Mouse (Mus musculus): Measurements from ENCODE around the gene Tnnc2.

Tnnc2 gene

DNA sequence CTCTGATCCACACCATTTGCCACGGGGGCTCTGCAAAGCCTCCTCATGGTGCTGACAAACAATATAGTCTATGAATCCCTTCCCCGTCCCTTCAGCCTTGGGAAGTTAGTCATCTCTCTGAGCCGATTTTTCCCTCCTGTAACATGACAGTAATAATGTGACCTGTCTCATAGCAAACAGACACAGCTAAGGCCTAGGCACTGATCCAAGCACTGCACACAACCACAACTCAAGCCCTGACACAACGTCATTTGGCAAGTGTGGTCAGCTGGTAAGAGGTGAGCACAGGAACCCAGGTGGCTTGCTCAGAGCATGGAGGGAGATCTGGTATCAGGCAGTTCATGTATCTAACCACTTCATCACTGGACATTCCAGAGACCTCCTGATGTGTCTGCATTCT lies 16.1 kb upstream of the Tnnc2 start:
- 74% methylated on average over 4 of the region's 4 CpGs for WGBS

DNA sequence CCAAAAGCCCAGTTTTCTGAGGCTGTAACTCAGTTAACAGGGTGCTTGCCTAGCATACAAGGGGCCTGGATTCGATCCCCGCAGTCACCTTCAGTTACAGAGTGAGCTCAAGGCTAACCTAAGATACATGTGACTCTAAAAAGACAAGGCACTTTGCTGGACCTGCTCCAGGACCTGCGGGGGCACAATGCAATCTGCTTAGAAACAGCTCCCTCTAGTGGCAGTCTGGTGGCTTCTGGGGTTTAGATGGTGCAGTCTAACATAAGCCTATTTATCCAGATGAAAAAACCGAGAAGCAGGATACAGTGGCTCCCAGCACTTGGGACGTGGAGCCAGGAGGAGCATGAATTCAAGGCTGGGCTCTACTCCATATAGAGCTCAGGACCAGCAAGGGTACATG lies 14.5 kb upstream of the Tnnc2 start:
- 17% methylated on average over 5 of the region's 5 CpGs for WGBS

DNA sequence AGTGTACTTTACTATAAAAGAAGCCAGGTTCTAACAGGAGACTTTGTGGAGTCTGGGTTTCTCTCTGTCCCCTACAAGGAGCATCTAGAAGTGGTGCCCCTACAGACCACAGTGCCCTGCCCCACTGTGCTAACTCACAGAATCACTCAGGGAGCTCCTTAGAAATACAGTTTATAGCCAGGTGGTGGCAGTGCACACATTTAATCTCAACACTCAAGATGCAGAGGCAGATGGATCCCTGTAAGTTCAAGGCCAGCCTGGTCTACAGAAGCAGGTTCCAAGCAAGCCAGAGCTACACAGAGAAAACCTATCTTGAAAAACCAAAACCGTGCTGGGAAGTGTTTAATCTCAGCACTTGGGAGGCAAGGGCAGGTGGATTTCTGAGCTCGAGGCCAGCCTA lies 14.0 kb upstream of the Tnnc2 start:
- 90% methylated on average over 2 of the region's 2 CpGs for WGBS

DNA sequence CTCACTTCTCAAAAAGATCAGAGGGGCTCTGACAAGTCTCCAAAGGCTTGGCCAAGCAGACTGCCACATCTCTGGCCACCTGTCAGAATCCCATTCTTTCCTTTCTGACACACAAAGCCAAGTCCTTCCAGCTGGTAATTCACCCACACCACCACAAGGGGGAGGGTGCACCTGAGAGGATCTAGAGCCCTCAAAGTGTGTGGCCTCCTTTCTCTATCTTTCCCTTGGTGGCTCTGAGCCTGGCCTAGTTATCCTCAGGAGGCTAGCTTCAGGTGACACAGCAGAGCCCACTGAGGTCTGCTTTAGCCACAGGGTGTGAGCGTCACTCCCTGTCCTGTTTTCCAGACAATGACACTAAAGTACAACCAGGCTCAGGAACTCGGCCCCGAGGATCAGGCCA lies 13.5 kb upstream of the Tnnc2 start:
- WGBS, result 74% methylated on average over 3 of the region's 3 CpGs

DNA sequence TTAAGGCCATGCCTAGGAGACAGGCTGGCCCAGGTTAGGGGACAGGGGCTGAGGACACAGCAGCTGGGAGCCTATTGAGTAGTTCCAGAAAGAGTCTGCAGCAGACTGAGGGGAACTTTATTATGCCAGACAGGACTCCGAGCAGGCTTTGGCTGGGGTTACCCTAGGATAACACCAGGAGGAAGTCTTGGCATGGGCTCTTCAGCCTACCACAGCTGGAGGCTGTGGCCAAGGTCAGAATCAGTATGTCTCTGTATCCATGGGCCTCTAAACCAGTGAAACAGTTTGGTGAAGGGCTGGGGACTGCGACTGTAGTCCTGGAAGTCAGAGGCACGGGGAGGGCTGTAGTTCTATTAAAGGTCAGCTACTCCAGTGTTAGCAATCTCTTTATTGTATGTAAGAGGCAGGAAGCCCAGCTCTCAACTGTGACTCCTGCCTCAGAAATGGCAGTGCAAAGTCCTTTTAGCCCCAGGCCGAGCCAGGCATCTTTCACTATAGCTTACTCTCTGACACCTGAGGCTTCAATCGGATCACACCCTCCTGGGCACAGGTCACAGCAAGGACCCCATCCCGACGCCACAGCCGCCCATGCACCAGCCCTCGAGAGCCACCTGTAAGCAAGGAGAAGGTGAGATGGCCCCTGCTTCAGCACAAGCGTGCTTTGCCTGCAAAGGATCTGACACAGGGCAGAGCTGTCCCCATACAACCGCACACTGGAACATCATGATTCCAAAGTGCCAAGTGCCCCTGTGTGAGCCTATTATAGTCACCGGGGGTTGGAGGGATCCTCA lies 12.8 kb upstream of the Tnnc2 start:
- WGBS, result 80% methylated on average over 12 of the region's 12 CpGs

DNA sequence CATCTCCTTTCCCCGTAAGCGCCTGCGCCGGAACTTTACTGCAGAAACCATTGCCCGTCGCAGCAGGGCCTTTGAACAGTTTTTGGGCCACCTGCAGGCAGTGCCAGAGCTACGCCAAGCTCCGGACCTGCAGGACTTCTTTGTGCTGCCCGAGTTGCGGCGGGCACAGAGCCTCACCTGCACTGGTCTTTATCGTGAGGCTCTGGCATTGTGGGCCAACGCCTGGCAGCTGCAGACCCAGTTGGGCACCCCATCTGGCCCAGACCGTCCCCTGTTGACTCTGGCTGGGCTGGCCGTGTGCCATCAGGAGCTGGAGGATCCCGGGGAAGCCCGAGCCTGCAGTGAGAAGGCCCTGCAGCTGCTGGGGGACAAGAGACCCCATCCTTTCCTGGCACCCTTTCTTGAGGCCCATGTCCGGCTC lies 12.1 kb upstream of the Tnnc2 start:
- WGBS, result 74% methylated on average over 18 of the region's 18 CpGs

DNA sequence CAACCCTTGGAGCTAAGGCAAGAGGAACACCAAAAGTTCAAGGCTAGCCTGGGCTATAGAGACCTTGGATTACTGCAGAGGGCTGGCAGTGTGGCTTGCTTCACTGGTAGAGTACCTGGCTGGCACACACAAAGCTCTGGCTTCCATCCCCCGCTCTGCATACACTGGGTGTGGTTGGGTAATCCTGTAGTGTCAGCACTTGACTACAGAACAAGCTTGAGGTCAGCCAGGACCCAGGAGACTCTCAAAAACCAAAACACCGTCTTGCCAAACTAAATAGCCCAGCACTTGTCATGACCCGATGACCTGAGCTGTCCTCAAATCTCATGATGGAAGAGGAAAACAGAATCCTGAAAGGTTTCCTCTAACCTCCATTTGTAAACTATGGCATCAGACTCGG lies 10.7 kb upstream of the Tnnc2 start:
- WGBS, result 83% methylated on average over 4 of the region's 4 CpGs

DNA sequence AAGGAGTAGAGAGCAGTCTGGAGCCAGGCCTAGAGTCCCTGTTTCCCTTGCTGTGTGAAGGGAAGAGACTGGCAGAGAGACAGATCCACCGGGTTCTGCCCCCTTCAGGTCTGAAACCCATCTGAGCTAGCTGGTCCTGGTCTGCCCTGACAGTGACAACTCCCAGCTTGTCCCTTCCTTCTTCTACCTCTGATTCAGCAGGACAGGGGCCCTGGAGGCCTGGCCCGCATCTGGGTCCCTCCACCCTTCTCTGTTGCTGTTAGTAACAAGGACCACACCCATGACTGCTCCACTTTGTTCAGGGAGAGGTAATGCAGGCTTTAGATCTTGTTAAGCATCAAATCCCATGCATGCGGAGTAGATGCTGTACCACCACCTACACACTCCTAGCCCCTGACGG lies 8.6 kb upstream of the Tnnc2 start:
- WGBS, result 48% methylated on average over 4 of the region's 4 CpGs

DNA sequence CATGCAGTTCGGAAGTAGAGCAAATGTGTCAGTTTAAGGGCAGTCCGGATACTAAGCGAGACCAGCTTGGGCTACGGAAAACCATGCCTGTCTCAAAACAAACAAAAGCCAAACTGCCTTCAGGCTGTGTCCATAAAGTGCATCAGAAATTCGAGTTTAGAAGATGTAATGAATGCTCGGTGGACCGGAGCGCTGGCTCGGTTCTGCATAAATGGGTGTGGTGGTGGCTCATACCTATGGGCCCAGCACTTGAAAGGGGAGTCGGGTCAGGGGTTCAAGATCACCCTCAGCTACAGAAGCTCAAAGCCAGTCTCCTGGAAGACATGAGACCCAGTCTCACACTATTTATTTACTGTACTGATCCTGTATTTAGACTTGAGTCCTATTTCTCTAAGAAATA lies 8.0 kb upstream of the Tnnc2 start:
- WGBS, result 49% methylated on average over 10 of the region's 10 CpGs

DNA sequence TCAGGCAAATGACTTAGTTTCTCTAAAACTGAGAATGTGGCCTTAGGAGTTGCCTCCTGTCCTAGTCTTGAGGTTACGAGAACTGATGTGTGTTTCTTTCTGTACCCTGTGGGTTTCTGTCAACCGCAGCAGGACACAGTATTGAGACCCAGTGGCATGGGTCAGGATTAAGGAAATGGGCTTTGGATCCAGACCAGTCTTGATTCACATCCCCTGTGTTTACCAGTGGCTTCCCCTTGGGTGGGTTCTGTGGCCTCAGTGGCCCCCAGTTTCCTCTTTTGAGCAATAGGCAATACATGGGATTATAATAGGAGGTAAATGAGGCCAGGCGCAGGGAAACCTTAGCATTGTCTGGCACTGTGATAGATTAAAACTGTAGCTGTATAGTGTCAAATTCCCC lies 7.3 kb upstream of the Tnnc2 start:
- 67% methylated on average over 3 of the region's 3 CpGs for WGBS

DNA sequence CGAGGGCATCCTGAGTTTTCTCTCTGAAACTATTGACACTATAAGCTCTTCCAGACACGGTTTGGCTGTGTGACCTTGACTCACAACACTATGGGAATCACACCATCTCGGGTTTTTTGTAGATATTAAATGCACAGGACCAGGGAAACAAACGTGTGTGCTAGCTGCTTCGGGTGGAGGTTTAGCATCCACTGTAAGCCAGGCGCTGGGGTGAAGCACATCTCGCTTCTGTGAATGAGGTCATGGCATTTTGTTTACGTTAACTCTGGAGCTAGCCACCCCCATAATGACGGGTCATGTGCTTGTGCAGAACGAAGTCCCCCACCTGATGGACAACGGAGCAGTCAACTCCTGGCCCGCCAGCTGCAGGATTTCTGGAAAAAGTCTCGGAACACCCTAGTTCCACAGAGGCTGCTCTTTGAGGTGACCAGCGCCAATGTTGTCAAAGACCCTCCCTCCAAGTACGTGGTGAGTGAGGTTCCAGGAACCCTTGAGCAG lies 6.7 kb upstream of the Tnnc2 start:
- 6% methylated on average over 15 of the region's 15 CpGs for WGBS

DNA sequence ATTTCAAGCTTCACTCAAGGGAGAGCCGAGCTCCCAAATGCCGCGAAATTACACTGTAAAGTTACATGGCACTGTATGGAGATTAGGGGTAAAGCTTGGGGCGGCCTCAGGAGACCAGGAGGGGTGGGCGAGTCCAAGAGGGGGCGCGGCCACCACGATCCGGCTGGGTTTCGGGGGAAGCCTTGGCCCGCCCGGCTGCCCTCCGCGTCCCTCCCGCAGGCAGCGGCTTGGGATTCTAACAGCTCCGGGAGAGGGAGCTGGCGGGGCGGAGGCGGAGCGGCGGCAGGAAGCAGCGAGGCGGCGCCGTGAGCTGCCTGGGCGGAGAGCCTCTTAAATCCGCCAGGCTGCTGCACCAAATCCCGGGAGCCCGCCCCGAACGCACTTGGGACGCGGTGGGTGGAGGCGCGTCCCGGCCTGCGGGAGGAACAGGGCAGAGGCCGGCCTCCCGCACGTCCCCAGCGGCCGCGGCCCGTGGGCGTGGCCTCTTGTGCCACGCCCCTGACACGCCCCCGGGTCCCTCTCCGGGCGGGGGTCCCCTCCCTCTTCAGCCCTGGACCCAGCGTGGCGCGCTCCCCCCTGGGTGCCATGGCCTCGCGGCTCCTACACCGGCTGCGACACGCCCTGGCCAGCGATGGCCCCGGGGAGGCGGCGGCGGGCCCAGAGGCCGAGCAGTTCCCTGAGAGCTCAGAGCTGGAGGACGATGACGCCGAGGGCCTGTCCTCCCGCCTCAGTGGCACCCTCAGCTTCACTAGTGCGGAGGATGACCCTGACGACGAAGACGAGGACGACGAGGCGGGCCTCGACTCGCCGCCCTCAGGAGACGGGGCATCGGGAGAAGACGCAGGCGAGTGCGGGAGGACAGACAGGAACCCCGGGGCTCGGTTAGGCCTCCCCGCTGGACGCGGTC lies 6.0 kb upstream of the Tnnc2 start, which contains the start of gene Snx21:
Snx21 (plus strand) TSS at position 343 of the 907 bp plus-strand sequence.
- under 1% methylated on average over 81 of the region's 89 CpGs for WGBS

DNA sequence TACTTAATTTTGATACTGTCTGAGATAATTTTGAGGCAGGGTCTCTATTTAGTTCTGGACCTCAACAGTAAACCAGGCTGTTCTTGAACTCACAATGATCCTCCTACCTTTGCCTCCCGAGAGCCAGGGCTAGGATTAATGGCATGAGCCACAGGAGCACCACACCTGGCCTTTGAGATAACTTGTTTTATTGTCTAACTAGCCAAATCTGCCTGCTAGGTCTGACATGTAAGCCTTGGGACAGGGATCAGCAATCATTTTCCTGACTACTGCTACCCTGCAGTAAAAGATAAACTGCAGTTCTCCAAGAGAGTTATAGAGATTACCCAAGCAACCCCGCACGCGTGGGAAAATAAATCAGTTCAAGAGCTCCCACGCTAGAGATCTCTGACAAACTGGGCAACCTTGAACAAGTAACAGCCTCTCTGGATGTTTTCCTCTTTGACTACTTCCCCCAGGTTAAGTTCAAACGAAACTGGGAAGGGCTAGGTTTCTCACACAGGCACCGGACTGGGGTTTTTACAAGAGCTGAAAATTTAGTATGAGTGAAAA lies 5.2 kb upstream of the Tnnc2 start:
- 7% methylated on average over 7 of the region's 7 CpGs for WGBS

DNA sequence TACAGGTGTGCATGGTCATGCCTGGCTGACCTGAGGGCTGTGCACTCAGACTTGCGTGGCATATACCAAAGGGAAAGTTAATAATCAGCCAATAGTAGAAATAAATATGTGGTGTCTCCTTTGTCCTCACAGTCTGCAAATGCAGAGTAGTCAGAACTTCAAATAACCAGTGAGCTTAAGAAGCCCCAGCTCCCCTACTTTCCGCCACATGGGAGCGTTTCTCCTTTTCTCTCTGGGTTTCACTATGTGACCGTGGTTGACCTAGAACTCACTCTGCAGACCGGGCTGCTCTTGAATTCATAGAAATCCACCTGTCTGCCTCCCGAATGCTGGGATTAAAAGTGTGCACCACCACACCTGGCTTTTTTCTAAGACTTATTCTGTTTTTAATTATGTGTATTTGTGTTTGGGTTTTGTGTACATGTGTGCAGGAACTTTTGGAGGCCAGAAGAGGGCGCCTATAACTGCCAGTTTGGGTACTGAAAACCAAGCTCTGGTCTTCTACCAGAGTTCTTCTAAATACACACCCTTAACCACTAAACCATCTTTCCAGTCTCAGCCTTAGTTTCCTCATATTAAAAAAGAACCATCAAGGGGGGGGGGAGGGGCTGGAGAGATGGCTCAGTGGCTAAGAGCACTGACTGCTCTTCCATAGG lies 4.3 kb upstream of the Tnnc2 start:
- WGBS, result 77% methylated on average over 7 of the region's 7 CpGs

DNA sequence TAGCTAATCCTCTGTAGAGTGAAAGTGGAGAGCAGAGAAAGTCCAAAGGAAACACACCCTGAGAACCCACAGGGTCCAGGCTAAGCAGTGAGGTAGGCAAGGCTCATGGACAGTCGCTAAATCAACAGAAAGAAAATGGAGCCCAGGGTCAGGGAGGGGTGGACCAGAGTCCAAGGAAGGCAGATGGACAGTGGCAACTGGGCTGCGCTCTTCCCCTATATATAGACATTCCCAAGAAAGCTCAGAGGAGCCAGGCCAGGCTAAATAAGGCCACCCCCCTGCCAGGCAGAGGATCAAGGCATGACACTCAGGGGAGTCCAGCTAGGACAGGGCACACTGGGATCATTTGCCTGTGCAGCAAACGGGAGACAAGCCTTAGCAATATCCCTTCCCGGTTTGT lies 2.1 kb upstream of the Tnnc2 start:
- 70% methylated on average over 4 of the region's 4 CpGs for WGBS

DNA sequence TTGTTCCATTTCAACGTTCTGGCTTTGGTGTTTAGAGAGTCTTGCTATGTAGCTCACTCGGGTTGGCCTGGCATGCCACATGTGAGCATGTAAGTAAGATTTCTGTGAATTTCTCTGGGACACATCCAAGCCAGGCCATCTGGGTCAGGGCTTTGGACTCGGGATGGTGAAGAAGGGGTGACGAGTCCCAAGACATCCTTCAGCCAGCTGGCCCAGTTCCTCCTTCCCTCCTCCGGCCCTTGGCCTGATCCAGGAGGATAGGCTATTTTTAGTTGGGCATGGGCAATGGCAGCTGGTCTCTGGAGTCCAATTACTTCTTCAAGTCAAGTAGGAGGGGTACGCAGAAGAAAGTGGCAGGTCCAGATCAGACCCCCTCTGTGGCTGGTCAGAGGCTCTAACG lies 958 bp downstream of the Tnnc2 start:
- 67% methylated on average over 7 of the region's 7 CpGs for WGBS

DNA sequence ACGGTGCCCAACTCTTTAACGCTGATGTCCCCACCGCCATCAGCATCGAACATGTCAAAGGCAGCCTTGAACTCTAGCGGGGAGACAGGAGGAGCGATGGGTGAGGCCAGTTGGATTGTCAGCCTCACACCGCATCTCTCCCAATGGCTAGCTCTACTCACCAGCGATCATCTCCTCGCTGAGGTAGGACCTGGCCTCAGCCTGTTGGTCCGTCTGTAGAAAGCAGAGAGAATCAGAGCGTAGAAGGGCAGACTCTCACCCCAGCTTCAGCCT lies 1.8 kb downstream of the Tnnc2 start:
- WGBS, result 93% methylated on average over 11 of the region's 11 CpGs

DNA sequence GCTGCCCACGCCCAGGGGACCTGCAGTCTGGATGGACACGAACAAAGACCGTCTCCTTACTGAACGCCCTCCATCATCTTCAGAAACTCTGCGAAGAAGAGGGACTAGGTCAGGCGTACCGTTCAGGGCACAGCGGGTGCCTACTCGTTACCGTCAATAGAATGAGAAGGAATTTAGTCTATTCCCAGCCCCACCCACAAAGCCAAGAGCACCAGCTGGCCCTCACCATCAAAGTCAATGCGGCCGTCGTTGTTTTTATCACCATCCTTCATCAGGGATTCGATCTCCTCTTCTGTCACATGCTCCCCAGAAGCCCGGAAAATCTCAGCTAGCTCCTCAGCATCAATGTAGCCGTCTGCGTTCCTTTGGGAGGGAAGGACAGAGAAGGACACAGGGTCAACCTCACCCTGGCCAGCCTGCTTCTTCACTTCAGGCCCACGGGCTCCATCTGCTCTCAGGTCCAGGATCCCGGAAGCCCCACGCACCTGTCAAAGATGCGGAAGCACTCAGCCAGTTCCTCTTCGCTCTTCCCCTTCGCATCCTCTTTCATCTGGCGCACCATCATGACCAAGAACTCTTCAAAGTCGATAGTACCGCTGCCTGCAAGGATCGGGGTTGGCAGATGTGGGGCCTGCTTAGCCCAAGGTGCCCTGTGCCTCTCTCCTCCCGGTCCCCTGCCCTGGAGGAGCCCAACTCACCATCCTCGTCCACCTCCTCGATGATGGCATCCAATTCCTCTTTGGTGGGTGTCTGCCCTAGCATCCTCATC lies 2.3 kb downstream of the Tnnc2 start:
- WGBS, result 75% methylated on average over 30 of the region's 30 CpGs

DNA sequence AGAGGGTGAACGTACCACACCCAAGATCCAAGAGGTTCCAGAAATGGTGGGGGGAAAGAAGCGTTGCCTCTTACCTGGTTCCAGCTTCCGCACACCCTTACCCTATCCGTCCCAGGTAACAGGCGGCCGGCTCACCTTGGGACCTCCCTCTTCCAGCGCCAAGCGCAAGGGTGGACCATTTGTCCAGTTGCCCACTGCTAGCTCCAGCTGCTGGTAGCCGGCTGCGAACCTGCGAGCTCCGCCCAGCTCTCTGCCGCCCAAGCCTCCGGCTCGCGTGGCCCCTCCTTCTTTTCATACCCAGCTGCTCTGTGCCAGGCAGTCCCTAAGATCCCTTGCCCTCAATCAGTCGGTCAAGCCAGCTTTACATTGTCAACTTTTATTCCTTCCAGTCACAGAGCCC lies 3.0 kb downstream of the Tnnc2 start:
- WGBS, result 73% methylated on average over 17 of the region's 17 CpGs

DNA sequence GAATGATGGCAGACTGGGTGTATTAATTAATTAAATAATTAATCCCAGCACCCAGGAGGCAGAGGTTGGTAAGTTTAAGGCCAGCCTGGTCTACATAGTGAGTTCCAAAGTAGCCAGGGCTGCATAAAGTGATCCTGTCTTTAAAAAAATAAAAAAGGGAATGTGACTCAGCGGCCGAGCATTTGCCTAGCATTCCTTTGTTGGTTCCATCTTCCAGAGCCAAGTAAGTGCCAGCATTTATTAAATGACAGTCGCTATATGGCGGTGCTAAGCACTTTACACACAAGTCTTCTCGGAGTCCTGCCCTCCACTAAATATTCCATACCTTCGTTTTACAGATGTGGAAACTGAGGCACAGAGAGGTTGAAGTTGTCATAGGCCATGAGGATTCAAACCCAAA lies 3.6 kb downstream of the Tnnc2 start:
- WGBS, result 90% methylated on average over 6 of the region's 6 CpGs

DNA sequence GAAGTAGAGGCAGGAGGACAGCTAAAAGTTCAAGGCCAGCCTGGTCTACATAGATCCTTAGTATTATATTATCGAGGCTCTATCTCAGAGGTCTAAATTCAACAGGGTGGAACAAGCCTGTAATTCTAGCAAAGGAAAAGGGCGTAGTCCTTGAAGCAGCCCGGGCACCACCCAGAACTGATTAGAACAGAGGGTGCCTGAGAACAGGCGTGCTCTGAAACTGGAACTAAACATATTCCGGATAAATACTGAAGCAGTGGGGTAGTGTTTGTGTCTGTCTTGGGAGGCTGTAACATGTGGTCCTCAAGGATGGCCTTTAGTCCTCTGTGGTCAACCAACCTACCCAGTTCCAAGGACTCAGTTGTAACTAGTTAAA lies 5.8 kb downstream of the Tnnc2 start:
- 83% methylated on average over 5 of the region's 5 CpGs for WGBS
